Mouse (Mus musculus) v-Abl transformed pro-B cells (cell line): Measurements from ENCODE around the gene Acap2.

ENCODE experiments used
- in situ Hi-C, 2 experiments: fragments of 400-800 bp; cut with MboI; formaldehyde crosslinking; loops; one replicate each; pipeline ENCODE4 v1.15.1; 2025; ENCODE audit not compliant: unreplicated experiment in 2 of 2

Acap2 gene

DNA sequence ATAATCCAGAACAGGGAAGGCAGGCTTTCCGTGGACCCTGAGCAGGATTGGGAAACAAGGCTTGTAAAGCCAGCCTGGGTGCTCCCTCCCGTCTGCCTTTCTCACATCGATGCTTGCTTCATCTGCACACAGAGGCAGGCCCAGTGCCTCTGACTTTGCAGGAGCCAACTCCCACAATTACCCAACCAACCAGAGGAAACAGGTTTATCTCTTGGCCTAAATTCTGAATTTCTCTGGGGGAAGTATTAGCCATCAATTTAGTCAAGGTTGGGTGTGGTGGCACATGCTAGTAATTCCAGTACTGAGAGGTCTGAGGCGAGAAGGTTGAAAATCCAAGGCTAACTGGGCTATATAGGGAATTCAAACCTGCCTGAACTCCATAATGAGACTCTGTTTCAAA lies 9.4 kb upstream of the Acap2 start:
- in situ Hi-C loops: no loop called here

DNA sequence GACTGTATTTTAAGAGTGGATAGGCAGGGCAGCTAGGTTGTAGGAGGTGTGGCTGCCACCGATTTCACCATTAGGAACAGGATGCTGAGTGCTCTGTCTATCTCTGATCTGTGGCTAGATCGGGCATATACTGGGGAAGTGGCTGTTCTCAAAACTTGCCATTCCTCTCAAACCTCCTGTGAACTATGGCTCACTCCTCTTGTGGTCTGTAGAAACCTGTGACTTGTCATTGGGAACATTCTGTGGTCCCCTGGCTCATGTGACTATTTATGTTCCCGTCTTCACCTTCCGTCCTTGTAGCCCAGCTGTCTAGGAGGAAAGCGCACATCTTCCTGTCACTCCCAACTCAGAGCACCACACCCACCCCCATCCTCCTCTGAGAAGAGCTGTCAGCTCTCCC lies 8.9 kb upstream of the Acap2 start:
- in situ Hi-C loops: no loop called here

DNA sequence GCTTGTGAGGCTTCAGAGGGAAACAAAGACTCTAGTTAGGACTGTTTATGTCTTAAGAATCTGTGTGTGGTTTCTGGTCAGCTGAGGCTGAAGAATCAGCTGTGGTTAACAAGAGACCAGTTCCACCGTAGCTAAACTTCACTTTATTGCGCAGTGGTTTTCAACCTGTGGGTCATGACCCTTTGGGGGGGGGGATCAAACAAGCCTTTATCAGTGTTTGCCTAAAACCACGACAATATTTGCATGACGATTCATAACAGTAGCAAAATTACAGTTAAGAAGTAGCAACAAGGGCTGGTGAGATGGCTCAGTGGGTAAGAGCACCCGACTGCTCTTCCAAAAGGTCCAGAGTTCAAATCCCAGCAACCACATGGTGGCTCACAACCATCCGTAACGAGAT lies 4.7 kb upstream of the Acap2 start:
- in situ Hi-C loops: no loop called here

GRCm38 (mm10) chr16:31205187-31205586 lies 4.1 kb upstream of the Acap2 start:
- in situ Hi-C loops: no loop called here

- in situ Hi-C loops: no loop called here
These were observed 3.2 kb upstream of the Acap2 start for GRCm38 (mm10) chr16:31204216-31204615.

DNA sequence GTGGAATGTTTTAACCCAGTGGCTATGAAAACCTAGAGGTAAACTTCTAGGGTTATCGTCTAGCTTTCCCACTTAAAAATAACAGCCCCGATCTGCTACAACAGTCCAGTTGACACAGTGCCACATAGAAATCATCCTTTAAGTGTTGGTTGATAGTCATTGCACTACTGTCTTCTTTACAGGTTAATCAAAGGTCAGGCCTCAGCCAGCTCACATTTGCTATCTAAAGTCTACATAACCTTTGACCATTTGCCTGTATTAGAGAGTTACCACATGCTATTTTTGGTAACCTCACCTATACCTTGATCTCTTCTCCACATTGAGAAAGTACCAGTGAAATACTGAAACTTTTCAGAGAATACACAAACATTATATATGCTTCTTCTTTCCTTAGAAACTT lies 659 bp upstream of the Acap2 start:
- in situ Hi-C loops: no loop called here

DNA sequence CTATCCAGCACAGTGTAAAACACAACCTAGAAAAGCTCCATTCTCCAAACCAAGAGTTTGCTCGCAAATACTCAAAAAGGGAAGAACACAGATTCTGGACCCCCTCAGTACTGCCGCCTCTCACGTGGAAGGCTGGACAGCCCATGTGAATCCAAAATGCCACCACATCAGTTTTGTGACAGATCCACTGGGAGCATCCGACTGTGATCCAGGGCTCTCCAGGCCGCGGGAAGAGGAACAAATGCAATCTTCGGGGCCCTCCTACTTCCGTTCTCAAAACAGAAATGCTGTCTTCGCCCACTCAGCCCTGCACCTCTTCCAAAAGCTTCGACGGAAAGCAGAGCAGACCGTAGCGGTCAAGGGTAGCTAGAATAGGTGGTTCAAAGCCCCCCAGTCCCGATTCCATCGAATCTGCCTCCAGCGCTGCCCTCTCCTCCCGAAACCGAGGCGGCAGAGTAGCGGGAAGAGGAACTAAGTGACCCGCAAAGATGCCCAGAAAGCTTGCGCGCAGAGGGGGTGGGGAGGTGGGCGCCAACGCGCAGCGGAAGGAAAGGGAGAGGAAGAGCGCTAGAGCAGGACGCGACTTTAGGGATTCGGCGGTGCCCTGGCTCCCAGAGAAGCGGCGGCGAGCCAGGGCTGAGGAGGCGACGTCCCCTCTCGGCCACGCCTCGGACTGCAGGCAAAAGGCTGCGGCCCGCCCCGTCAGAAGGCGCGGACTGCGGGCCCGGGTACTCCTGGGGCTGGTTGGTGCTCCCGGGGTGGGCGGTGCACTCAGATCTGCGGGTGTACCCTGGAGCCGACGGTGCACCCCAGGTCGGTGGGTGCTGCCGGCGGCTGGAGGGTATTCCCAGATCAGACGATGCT lies 887 bp downstream of the Acap2 start:
- in situ Hi-C loops: no loop called here

- in situ Hi-C loops: no loop called here
These were observed 1.5 kb downstream of the Acap2 start for GRCm38 (mm10) chr16:31199591-31199925.

DNA sequence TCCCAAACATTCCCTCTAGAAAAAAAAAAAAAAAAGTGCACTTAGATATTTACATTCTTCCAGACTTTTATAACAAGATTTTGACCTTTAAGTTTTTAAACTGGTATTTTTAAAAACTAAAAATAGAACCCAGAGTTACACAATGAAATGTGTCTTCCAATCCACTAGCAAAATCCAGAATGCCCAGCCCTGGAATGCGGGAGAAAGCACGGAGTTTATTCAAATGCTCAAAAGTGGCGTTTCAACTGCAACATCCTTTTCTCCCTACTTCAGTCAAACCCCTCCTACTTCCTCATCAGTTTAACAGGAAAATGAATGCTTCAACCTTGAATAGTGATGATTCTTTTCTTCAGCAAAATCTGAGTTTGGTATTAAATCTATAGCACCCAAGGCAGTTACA lies 4.1 kb downstream of the Acap2 start:
- in situ Hi-C loops: no loop called here

- in situ Hi-C loops: no loop called here
These were observed 8.5 kb downstream of the Acap2 start for GRCm38 (mm10) chr16:31192526-31192925.

- in situ Hi-C loops: no loop called here
These were observed 9.2 kb downstream of the Acap2 start for GRCm38 (mm10) chr16:31191818-31192217.

DNA sequence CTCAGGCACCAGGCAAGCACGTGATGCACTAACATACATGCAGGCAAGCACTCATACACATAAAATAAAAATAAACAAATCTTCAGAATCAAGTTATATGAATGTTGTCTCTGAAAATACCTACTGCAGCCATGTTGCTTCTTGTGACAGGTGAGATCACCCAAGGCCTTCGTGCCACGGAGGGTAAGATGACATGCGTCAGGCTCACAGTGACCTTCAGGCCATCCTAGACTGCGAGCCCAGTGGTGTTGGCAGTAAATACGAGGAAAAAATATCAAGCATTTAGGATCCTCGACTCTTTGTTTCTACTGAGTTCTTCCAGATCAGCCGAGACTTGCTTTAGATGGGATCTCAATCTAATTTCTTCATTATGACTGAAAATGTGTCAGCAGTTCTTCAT lies 10.6 kb downstream of the Acap2 start:
- in situ Hi-C loops: no loop called here

DNA sequence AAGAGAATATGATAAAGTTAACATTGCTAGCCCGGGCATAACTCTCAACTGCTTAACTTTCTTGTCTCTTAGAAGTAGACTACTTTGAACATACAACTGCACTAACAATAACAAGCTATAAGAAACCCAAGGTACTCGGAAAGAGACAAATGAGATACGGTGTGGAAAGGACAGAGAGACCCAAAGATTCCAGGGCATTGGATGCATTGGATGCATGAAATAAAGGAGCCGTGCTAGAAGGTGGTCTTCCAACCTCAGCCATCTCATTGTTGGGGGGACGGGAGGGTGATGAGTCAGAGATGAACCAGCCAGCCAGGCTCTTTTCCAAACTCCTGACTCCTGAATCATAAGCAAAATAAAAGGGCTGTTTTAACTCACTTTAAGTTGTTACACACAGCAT lies 11.8 kb downstream of the Acap2 start:
- in situ Hi-C loops: no loop called here

DNA sequence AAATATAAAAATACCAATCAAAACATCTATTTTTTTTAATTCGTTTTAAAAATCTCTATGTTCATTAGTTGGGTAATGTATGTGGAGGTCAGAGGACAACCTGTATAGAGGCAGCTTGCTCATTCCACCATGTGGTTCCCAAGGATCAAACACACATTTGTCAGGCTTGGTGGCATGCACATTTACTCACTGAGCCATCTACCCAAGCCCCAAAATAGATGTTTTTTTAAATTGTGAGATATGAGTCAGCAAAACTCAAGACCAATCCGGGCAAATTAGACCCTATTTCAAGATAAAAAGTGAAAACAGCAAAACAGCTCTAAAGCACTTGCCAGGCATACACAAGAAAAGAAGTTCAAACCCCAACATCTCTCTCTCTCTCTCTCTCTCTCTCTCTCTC lies 12.2 kb downstream of the Acap2 start:
- in situ Hi-C loops: no loop called here

DNA sequence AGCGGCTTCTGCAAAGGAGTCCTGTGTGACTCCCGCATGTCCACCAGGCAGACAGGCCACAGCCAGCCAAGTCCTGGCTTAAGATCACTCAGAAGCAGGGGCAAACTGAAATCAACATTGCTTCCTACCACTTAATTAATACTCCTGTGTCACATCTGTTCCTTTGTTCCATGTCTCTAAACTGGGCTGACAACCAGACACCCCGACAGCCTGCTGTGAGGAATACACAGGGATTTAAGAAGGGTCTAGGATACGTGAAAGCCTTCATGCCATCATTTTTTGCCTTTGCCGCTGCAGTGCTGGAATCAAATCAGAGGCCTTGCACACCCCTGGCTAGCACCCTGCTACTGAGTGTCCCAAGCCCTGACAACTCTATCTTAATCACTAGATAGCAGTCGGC lies 12.8 kb downstream of the Acap2 start:
- in situ Hi-C loops: no loop called here

DNA sequence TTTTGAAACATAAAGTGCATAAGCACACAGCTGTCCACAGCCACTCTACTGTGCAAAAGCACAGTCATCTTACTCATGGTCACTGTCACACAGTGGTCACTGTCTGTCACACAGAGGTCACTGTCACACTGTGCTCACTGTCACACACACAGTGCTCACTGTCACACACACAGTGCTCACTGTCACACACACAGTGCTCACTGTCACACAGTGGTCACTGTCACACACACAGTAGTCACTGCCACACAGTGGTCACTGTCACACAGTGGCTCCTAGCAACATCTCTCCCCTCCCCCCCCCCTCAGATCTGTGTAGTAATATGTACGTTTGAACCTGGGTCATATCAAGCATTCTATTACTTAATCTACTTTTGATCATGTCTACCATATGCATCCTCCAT lies 13.9 kb downstream of the Acap2 start:
- in situ Hi-C loops: no loop called here

GRCm38 (mm10) chr16:31185757-31186156 lies 15.3 kb downstream of the Acap2 start:
- in situ Hi-C loops: no loop called here

DNA sequence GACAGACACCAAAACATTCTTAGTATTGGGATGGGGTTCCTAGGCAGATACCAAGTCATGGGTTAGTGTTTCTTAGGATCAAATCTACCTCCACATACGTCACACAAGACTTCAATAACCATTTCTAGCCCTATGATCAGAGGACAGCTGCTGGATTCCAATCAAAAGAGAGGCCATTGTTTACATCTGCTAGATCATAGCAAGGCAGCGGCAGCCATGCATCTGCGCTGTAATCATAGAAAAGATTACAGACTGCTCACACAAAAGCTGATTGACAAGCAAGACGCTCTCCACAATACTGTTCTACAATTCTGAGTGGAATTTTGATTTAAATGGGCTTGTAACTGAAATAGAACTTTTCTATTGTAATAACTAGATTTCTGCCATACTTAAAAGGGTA lies 16.3 kb downstream of the Acap2 start:
- in situ Hi-C loops: no loop called here

GRCm38 (mm10) chr16:31182576-31182975 lies 18.5 kb downstream of the Acap2 start:
- in situ Hi-C loops: no loop called here

DNA sequence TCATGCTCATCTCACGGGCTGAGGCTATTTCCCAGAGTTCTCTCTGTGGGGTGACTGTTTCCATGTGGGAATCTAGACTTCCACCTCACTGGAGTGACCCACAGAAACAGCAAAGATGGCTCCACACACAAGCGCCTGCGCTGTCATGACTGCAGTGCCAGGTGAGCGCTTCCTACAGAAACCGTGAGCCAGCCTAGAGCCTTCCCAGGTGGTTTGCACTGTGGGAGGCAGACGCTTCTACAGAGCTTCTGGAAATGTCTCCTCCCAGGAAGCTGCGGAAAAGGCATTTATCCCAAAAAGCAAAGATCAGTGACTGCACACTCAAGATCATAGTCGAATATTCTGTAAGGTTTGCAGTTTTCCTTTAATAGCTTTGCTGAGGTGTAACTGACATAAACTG lies 20.2 kb downstream of the Acap2 start:
- in situ Hi-C loops: no loop called here

DNA sequence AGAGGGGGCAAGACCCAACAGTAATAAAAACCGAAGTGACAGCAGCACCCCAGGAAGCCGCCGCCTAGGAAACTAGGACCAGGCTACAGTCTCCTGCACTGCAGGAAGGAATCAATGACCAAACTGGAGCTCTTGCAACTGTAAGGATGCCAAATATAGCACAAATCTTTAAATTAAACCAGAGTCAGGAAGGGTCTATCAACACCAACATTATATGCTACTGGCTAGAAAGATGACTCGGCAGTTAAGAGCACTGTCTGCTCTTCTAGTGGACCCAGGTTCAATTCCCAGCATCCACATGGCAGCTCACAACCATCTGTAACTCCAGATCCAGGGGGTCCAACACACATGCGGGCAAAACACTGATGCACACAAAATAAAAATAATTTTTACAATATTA lies 21.7 kb downstream of the Acap2 start:
- in situ Hi-C loops: no loop called here

DNA sequence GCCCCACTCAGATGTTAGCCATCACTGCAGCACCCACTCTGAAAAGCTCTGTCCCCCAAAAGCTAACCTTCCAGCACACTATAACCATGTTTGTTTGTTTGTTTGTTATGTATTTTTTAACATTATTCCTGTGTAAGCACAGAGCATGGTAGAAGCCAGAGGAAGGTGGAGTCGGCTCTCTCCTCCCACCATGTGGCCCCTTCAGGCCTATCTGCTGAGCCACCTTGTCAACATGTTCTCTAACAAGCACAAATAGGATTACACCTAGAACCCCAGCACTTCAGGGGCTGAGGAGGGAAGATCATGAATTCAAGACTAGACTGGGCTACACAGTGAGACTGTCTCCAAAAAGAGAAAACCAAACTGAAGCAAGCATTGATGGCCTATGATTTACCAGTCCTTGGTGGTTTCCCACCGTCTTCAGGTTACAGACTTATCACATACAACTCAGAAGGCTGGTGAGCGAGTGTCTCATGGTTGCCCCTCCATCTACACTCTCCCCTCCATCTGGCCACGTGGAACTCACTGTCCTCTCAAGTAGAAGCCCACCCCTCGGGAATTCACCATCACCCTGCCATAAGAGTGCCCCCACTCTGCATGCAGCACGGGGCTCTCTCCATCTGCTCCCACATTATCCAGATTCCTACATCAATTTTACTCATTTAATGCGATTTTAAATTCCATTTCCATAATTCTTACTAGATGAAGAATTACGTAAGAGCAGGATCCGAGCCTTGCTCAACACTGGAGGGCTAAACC lies 26.0 kb downstream of the Acap2 start:
- in situ Hi-C loops: no loop called here
